Mouse (Mus musculus) left cerebral cortex, adult 6 months (tissue): ENCODE data around the gene Chrna10. TPM values are rescaled to one million over a fixed set of nuclear protein-coding genes. Genes with fewer than 3 reads are reported as not detected.

ENCODE experiments used
- long read RNA-seq, 2 experiments: library from polyadenylated mRNA; unstranded; transcript quantifications; one replicate each; pipeline ENCODE4 v2.0.0; 2019 to 2020
- polyA plus RNA-seq: library from polyadenylated mRNA; unstranded; fragments of <200 nt; fragmentation: Nextera tagmentation; gene quantifications from 2 replicates; pipeline ENCODE4 v1.2.3, GENCODE M21; 2021

Gene Chrna10
- 0.42 TPM in 1 of 2 replicates, not detected in the other for polyA plus RNA-seq
- long read RNA-seq, experiment 1, partial matches to known transcripts = 1 of 2 reads
- long read RNA-seq, experiment 1, other reads (novel, unspliced or antisense) = 1 of 2 reads
- long read RNA-seq, experiment 2 = 0 reads

DNA sequence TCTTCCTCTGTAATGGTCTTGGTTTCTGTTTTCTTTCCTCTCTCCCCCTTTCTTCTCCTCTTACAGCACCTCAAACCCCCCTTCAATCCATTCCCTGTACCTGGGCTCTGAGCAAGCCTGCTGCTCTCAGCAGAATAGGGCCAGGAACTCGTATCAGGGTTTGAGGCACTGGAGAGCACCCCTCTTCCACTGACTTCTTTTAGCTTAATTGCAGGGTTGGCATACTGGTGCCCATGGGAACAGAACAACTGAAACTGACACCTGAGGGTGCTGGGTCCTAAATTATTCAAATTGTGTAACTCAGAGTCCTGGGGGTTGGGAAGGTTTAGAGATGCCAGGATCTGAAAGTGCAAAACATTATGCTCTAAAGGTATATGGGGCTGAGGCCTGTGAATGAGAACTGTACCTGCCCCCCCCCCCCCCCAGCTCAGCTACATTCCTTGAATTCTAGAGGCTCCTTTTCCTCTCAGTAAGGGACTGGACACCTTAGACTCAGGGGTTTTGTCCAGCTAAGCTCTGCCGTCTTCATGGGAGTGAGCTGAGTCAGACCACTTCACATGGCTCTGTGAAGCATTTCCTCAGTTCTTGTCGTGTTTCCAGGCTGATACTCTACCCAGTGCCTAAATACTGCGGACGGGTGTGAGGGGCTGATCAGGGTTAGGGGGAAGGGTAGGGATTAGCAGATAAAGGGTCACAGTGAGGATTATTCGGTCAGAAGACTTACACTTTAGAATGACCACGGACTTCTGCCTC, at the start of gene Chrna10:
Gene Chrna10 (minus strand): TSS at position 250 of the 753 bp plus-strand sequence.

DNA sequence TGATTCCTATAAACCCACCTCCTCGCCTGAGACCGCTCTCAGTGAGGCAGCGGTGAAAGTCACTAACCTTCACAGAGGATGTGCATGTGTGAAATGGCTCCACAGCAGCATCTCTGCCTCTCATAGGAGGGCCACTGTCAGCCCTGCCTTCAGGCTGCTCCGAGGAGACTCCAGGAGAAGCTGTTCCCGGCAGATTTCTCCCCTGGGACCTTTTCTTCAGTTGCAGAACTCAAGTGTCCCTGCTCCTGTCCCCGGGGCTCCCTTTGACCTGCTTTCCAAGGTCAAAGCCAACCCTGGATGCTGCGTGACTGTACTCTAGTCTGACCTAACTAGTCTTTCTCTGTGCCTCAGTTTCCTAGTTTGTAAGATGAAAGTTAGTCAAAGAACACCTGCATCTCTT, 7.5 kb downstream of the Chrna10 start, which contains the start of gene Art5:
Gene Art5 (minus strand): TSS at position 319 of the 400 bp plus-strand sequence.

DNA sequence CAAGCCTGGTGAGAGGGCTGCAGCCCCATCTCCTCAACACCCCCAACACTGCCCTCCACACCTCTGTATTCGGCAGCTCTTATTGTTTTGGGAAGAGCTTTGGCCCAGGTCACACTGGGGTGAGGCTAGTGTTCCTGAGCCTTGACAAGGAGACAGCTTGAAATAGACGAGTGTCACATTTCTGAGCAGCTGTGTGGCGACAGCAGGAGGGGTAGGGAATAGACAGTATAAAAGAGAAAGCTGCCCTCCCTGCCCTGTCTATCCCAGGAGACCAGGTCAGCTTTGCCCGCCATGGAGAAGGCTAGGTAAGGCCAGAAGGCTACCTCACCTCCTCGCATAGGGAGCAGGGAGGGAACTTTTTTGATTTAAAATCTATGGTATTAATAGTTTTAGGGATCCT, 15.1 kb downstream of the Chrna10 start, which contains the start of gene Art1:
Gene Art1 (plus strand): TSS at position 257 of the 400 bp plus-strand sequence.

DNA sequence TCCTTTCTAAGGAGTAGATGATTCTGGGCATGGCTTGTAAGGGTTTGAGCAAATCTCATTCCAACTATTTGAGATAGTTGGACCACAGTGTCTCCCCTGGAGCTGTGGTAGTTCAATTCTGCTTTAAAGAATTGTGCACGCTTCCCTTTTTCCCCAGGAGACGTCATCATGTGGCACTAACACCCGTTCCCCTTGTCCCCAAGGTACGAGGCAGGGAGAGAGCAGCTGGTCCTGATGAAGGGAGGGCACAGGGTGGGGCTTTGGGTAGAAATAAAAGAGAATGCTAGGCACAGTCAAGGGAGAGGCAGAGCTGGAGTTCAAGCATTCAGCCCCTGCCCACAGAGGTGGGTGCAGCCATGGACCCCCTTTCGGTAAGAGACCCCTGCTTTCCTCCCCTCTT, 33.8 kb downstream of the Chrna10 start, which contains the start of gene Trpc2:
Gene Trpc2 (plus strand): TSS at position 301 of the 400 bp plus-strand sequence.

DNA sequence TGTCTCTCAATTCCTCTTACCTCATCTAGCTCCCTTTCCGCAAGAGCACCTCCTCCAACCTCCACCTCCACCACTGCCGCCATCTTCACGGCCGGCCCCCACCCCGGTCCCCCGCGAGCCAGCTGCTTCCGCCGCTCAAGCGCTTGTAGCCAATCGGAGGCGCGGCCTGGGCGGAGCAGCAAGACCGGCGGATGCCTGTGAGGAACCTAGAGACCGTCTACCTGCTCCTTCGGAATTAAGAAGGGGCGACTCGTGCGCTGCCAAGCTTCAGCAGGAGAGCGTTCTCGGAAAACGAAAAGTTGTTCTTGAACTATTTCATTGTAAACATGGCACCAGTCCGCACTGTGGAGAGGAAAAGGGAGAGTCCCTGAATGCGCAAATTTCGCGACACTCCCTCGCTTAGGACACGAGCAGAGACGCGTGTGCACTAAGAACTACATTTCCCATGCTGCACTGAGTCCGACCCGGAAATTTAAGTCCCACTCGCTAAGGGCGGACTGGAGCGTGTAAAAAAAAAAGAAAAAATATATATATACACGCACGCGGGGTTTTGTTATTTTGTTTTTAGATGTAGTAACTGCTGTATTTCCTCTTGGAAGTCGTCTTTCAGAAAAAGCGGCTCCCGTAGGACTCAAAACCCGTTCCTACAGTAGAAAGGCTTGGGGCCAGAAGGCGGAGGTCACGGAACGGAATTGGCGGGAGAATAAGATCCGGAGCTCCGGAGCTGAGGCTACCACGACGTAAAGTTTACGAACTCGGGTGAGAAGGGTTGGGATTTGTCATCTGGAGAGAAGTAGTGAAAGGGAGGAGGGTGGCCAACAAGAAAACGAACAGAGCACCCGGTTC, 51.4 kb downstream of the Chrna10 start, which contains the start of the genes Rnf121, Xndc1 and Xntrpc:
Gene Rnf121 (minus strand): TSS at position 424 of the 846 bp plus-strand sequence.
Gene Xndc1 (plus strand): TSS at position 466 of the 846 bp plus-strand sequence.
Gene Xntrpc (plus strand): TSS at position 668 of the 846 bp plus-strand sequence.

Other genes starting within 250 kb of the Chrna10 start
- gene Folr1, start 246.0 kb downstream of the Chrna10 start, polyA plus RNA-seq = 1.3 and 1.7 TPM in 2 replicates
- 221 and 286 TPM in 2 replicates for gene Lamtor1, start 210.9 kb downstream of the Chrna10 start, polyA plus RNA-seq
- 0.13 TPM in 1 of 2 replicates, not detected in the other for gene Tomt, start 210.5 kb downstream of the Chrna10 start, polyA plus RNA-seq
- 11.4 and 12.6 TPM in 2 replicates for gene Lrrc51, start 182.9 kb downstream of the Chrna10 start, polyA plus RNA-seq
- gene Numa1, start 182.7 kb downstream of the Chrna10 start, polyA plus RNA-seq = 17.9 and 28.2 TPM in 2 replicates
- 0.49 and 0.93 TPM in 2 replicates for gene Il18bp, start 98.1 kb downstream of the Chrna10 start, polyA plus RNA-seq
- gene Rnf121, start 51.4 kb downstream of the Chrna10 start, polyA plus RNA-seq = 18.9 and 23.6 TPM in 2 replicates
- gene Xndc1, start 51.3 kb downstream of the Chrna10 start, polyA plus RNA-seq = 3.1 and 3.3 TPM in 2 replicates
- 0.08 and 0.09 TPM in 2 replicates for gene Xntrpc, start 51.1 kb downstream of the Chrna10 start, polyA plus RNA-seq
- not detected in 2 replicates for gene Trpc2, start 33.7 kb downstream of the Chrna10 start, polyA plus RNA-seq
- gene Art1, start 15.1 kb downstream of the Chrna10 start, polyA plus RNA-seq = 0.14 TPM in 1 of 2 replicates, not detected in the other
- gene Art5, start 7.3 kb downstream of the Chrna10 start, polyA plus RNA-seq = 0.11 TPM in 1 of 2 replicates, not detected in the other
- 7.1 and 9.7 TPM in 2 replicates for gene Nup98, start 93.3 kb upstream of the Chrna10 start, polyA plus RNA-seq
- 25.4 and 29.4 TPM in 2 replicates for gene Pgap2, start 93.4 kb upstream of the Chrna10 start, polyA plus RNA-seq
- 31.5 and 45.8 TPM in 2 replicates for gene Rhog, start 139.2 kb upstream of the Chrna10 start, polyA plus RNA-seq
- 18.8 and 22.2 TPM in 2 replicates for gene Stim1, start 151.0 kb upstream of the Chrna10 start, polyA plus RNA-seq